Mouse (Mus musculus) adrenal gland, postnatal 4 days (tissue): ENCODE data around the gene Tcerg1l. TPM values are rescaled to one million over a fixed set of nuclear protein-coding genes. Genes with fewer than 3 reads are reported as not detected.

Experiments used
- DNase-seq, 2 experiments: peaks; one replicate each; pipeline ENCODE4 v3.0.0; 2021 to 2022; ENCODE audit warnings: low spot score in 2 of 2, mixed read lengths in 2 of 2
- total RNA-seq, 2 experiments: library from RNA; stranded (reverse); gene quantifications; 2 replicates each; pipeline ENCODE4 v1.2.3; 2021

Gene Tcerg1l
- total RNA-seq, 2 experiments from 2014 or later = 1.6 TPM

GRCm38 (mm10) chr7:138224252-138224651 is 173.3 kb downstream of the Tcerg1l start:
- DNase-seq = no peak

DNA sequence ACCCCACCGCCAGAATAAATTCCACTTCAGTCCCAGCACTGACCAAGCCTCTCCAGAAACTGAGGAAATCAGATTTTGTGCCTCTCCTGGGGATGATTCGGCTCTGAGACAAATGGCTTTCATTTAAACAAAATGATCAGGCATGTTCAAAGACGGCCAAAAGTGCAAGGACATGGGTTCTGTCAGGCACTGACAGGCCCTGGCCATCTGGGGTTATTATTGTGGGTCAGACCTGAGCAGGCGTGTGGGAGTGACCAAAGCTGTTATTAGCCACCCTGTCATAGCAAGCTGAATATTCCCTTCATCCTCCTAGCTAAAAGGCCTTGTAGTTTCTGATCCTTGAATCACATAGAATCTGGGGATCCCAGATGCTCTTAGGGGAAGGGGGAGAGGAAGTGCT is 174.6 kb downstream of the Tcerg1l start:
- DNase-seq = no peak

- no peak for DNase-seq
Observed at GRCm38 (mm10) chr7:138217556-138218098, 179.9 kb downstream of the Tcerg1l start.

DNA sequence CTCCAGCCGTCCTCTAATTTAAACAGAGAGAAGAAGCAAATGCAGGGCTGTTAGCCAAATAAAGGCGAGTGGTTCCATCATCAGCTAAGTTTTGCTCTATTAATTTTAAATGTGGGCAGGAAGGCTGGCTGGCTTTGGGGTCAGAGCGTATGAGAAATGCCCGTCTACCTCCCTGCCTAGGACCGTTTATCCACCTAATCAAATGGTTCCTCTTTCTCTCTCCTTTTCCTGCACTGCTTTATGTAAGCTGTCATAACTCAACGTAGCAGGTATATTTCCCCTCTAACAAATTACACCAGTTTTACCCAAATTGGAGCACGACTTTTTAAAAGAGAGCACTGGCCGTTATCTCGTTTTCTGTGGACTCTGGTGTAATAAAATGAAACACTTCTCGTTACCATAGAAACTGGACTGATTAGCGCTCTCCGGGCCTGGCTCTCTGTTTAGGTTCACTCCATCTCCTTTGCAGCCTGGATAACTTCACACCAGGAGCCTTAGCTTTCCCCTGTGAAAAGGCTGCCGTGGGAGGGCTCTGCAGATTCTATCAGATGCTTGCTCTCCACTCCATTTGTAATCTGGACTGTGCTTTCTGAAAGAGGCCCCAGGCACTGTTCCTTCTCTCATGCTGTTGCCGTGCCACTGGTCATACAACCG is 182.2 kb downstream of the Tcerg1l start:
- no peak for DNase-seq

DNA sequence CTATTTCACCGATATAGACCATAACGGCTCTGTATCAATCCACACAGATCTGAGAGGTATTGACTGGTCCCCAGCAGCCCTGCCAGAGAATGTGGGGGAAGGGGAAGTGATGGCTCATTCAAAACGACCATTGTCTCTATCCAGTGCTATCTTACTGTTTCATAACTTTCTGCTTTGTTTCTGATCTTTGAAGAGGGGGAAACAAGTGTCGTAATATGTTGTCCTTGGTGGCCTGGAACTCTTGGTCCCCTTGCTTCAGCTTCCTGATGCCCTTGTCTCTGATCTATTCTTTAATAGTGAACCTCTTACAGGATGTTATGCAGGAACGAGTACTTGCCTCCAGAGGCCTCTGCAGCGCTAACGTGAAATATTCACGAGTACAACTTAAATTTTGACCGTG is 182.8 kb downstream of the Tcerg1l start:
- no peak for DNase-seq

- DNase-seq = no peak
Observed at GRCm38 (mm10) chr7:138209769-138210168, 187.8 kb downstream of the Tcerg1l start.

GRCm38 (mm10) chr7:138205124-138205523 is 192.4 kb downstream of the Tcerg1l start:
- DNase-seq = no peak

- DNase-seq = no peak
Observed at GRCm38 (mm10) chr7:138202162-138202832, 195.2 kb downstream of the Tcerg1l start.

DNA sequence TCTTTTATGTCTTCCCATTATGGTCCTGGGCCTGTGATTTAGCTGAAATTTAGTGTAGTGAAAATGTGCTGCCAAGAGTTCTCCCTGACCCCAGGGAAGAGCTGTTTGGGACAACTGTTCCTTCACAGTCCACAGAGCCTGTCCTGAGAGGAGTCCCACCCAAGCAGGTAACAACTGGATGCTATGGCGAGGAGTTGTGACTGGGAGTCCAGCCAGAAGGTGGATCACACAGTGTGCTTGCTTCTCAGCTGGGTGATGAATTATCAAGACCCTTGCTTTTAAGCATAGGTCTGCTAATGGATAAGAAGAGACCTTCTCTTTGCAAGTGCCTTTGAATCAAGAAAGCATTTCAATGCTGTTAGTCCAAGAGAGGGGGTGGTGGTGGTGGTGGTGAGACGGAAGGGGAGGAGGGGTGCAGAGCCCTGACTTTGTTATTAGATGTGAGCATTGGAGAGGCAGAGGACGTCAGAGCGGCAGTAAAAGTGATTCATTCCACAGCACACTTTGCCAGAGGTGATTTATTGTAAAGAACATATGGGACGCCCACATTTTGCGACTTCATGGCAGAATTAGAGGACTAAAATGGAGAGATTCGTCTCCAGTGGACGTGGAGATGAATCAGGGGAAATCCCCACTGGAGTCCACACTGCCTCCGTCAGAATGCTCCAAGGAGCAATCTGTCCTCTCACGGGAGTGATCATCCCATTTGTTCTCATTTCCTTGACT is 198.0 kb downstream of the Tcerg1l start:
- DNase-seq = no peak

DNA sequence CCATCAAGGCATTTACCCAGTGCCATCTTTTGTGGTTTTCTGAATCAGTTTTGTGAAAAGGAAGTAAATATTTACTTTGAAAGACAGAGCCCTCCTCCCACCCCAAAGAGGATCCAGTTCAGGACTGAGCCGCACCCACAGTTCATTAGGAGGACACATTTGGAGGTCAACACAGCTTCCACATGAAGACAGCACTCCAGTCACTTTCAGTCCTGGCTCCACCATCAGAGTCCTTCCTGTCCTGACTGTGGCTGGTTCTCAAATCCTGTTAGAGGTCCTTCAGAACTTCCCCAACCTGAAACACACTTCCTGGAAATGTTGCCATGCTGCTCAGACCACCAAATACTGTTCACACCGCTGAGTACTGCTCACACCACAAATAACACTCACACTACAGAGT is 201.4 kb downstream of the Tcerg1l start:
- no peak for DNase-seq

- no peak for DNase-seq
Observed at GRCm38 (mm10) chr7:138184197-138184596, 213.3 kb downstream of the Tcerg1l start.

- DNase-seq = no peak
Observed at GRCm38 (mm10) chr7:138182216-138182615, 215.3 kb downstream of the Tcerg1l start.

DNA sequence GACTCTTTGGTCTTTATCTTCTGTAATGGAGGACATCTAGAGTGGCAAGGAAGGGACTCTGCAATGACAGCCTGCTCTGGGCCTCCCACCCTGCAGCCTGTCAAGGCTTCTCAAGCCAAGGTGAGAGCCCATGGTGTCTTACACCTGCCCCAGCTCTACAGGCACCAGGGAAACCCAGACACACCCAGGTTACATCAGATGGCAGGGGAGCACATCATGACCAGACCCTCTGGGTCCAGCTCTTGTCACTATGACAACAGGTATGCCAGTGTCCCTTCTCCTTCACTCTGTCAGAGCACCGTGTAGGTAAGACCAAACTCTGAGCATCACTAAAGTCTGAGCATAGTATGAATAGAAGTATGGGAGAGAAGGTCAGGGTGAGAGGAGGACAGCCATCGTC is 218.9 kb downstream of the Tcerg1l start:
- no peak for DNase-seq

DNA sequence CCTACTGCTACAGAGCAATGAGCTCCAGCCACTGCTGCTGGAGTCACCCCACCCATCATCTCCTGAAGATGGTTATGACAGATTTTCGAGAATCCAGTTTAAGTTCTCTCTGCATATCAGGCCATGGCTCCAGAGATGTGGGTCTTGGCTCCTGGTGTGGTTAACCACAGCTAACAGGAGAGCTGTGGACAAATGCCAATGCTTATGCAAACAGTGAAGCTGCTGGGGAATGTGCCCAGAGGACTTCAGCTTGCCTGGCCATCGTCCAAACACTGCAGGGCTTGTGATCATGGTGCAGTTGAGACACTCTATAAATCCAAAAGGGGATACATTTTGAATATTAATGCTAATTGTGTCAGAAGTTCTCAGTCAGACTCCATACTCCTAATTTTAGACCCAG is 221.5 kb downstream of the Tcerg1l start:
- DNase-seq = no peak

DNA sequence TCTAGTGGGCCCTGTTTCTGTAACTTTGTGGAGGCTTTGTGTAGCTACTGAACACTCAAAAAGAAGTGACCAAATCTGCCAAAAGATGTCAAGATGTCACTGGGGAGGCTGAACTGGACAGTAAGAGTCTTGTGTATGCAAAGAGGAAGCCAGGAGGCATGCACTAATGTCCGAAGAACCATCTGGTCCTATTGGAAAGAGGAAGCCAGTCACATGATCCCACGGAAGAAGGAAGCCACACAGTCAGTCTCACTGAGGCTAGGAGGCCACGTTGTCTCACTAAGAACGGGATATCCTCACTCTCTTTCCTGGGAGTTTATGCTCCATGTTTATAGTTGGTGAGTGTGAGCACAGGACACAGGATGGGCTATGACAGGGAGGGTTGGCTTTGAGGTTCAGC is 227.1 kb downstream of the Tcerg1l start:
- DNase-seq = no peak
